Mouse (Mus musculus): ENCODE data around the gene Man2a1. TPM values are rescaled to one million over a fixed set of nuclear protein-coding genes. Genes with fewer than 3 reads are reported as not detected.

Man2a1 gene
- polyA plus RNA-seq (2012) = 0.03 TPM in 2 replicates

GRCm38 (mm10) chr17:64600372-64601090, at the start of gene Man2a1:
Gene Man2a1, plus strand, starts transcription at chr17:64600736.
- Histone ChIP-seq H3K4me1 (ENCODE audit: control insufficient read depth) (peaks cover 40% of the 10 kb centered on the region), H3K9me3 (ENCODE audit: control insufficient read depth, low read length) (no peaks in the 10 kb centered on the region), H3K4me3 (replicated peaks) (peak within 1 kb of the TSS; percentile 77), H3K36me3 (ENCODE audit: control insufficient read depth) (no peaks in the 10 kb centered on the region), H3K27me3 (ENCODE audit: control insufficient read depth) (peaks cover 12% of the 10 kb centered on the region)
- no peak for TF ChIP-seq TAL1 (IDR thresholded peaks at IDR 0.05; ENCODE audit: low read length)

- no peak for TF ChIP-seq GATA1 (IDR thresholded peaks at IDR 0.05; ENCODE audit: low read length)
- TF ChIP-seq TAL1 (IDR thresholded peaks at IDR 0.05; ENCODE audit: low read length) = no peak
- Histone ChIP-seq H3K36me3 (ENCODE audit: control insufficient read depth) (no peaks in the 10 kb centered on the region), H3K27me3 (ENCODE audit: control insufficient read depth) (no peaks in the 10 kb centered on the region), H3K4me1 (ENCODE audit: control insufficient read depth) (no peaks in the 10 kb centered on the region; the same call in 1 of the 2 replicates), H3K4me3 (replicated peaks) (no peak overlapping the region), H3K9me3 (ENCODE audit: control insufficient read depth, low read length) (no peaks in the 10 kb centered on the region)
Observed at GRCm38 (mm10) chr17:64553358-64553757, 47.2 kb upstream of the Man2a1 start.

DNA sequence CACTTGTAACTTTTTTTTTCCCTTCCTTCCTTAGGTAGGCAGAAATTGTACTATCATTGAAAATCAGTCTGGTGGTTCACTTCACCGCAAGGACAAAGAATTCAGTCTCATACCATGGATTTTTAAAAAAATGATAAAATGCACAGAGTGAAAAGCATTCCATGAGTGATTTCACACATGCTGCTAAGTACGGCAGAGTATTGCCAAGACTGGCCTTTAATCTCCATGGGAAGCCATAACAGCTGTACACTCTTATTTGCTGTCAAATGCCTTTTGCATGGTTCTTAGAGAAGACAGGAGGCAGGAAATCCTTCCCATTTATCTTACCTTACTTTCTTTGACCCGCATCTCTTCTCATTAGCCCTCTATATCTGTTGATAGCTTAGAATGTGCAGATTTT, 45.6 kb upstream of the Man2a1 start:
- Histone ChIP-seq H3K4me3 (replicated peaks) (no peak overlapping the region), H3K4me1 (ENCODE audit: control insufficient read depth) (peaks cover 5% of the 10 kb centered on the region), H3K27me3 (ENCODE audit: control insufficient read depth) (0 out of 2 replicates have a peak, but pooled peaks cover 2% of the 10 kb centered on the region), H3K9me3 (ENCODE audit: control insufficient read depth, low read length) (no peaks in the 10 kb centered on the region), H3K36me3 (ENCODE audit: control insufficient read depth) (no peaks in the 10 kb centered on the region)
- TF ChIP-seq GATA1 (IDR thresholded peaks at IDR 0.05; ENCODE audit: low read length) = no peak
- TF ChIP-seq TAL1 (IDR thresholded peaks at IDR 0.05; ENCODE audit: low read length) = no peak

DNA sequence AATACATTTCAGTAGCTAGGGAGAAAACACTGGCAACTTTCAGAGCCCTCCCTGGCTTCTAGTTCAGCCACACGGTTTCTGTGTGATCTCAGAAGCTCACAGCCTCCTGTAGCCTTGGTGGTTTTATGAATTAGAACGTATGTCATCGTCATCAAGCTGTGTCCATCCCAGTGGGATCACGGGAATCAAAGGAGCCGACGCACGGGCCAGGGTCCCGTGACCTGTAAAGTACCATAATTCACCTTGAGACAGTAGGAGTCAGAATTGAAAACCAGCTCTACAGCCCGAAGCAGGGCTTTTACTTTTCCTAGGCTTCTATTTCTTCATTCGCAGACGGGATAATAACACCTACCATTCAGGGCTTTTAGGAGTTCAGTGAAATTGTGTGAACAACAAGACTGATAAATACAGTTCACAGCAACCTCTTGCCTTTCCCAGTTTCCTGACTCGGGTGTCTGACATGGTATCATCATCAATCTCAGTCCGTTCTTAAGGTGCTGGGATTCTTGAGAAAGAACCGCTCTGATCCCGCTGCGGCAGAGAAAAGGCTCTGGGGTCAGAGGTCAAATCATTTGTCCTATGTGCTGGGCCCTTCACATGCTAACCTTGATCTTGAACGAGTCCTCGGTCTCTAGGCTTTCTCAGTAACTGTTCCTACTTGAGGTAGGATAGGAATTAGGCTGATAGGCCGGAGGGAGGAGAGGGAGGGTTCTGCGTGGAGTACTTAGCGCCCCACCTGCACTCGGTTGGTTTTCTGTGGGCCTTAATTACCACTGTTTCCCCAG, 43.7 kb upstream of the Man2a1 start:
- no peaks in the 10 kb centered on the region for H3K9me3 ChIP-seq (ENCODE audit: control insufficient read depth, low read length)
- peaks cover 5% of the 10 kb centered on the region for H3K4me1 ChIP-seq (ENCODE audit: control insufficient read depth)
- no peaks in the 10 kb centered on the region for H3K36me3 ChIP-seq (ENCODE audit: control insufficient read depth)
- H3K4me3 ChIP-seq (replicated peaks) = no peak overlapping the region
- 0 out of 2 replicates have a peak, but pooled peaks cover 2% of the 10 kb centered on the region for H3K27me3 ChIP-seq (ENCODE audit: control insufficient read depth)
- TF ChIP-seq GATA1 (IDR thresholded peaks at IDR 0.05; ENCODE audit: low read length) (no peak), TAL1 (IDR thresholded peaks at IDR 0.05; ENCODE audit: low read length) (no peak)

DNA sequence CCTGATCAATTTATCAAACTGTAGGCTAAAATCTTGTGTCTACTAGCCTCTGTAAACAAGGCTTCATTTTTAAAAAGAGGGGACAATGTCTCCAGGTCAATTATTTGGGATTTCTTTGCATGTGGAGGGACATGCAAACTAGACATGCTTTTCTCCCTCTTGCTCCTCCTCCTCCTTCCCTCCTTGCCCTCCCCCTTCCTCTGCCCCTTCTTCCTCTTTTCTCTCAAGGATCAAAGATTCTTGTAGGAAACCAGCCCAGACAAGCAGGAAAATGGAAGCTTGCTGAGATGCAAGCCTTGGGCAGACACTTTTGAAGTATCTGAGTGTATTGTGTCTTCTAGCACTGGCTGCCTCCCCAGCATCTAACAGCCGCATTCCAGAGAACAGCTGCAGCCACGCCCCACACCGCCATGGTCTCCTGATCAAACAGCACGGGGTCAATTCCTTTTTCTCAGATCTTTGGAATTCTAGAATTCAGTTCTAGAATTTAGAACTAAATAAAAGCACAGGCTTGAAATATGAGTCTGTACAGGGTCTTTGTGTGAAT, 41.5 kb upstream of the Man2a1 start:
- Histone ChIP-seq H3K27me3 (ENCODE audit: control insufficient read depth) (0 out of 2 replicates have a peak, but pooled peaks cover 2% of the 10 kb centered on the region), H3K36me3 (ENCODE audit: control insufficient read depth) (no peaks in the 10 kb centered on the region), H3K4me1 (ENCODE audit: control insufficient read depth) (peaks cover 5% of the 10 kb centered on the region), H3K4me3 (replicated peaks) (no peak overlapping the region), H3K9me3 (ENCODE audit: control insufficient read depth, low read length) (no peaks in the 10 kb centered on the region)
- no peak for TF ChIP-seq GATA1 (IDR thresholded peaks at IDR 0.05; ENCODE audit: low read length)

DNA sequence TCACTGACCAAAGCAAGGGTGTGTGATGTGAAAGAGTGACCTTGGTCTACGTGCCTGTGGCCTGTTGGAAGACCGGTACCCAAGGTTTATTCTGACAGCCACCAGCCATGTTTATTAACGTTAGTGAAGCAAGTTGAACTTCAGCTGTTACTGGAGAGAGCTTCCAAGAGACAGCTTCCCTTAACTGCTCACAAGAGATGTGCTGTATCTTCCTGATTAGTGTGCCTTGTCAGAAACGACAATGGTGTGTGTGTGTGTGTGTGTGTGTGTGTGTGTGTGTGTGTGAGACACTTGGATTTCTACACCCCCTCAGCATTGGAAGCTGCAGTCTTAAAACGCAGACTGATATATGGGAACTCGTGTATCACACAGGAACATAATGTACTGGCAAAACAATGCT, 34.1 kb upstream of the Man2a1 start:
- Histone ChIP-seq H3K9me3 (ENCODE audit: control insufficient read depth, low read length) (peaks cover 2% of the 10 kb centered on the region; the same call in 1 of the 2 replicates), H3K4me1 (ENCODE audit: control insufficient read depth) (peaks cover 28% of the 10 kb centered on the region), H3K27me3 (ENCODE audit: control insufficient read depth) (no peaks in the 10 kb centered on the region), H3K36me3 (ENCODE audit: control insufficient read depth) (no peaks in the 10 kb centered on the region), H3K4me3 (replicated peaks) (no peak overlapping the region)
- TF ChIP-seq TAL1 (IDR thresholded peaks at IDR 0.05; ENCODE audit: low read length) (no peak), GATA1 (IDR thresholded peaks at IDR 0.05; ENCODE audit: low read length) (no peak)

- TF ChIP-seq TAL1 (IDR thresholded peaks at IDR 0.05; ENCODE audit: low read length) = no peak
- TF ChIP-seq GATA1 (IDR thresholded peaks at IDR 0.05; ENCODE audit: low read length) = no peak
- no peaks in the 10 kb centered on the region for H3K36me3 ChIP-seq (ENCODE audit: control insufficient read depth)
- H3K9me3 ChIP-seq (ENCODE audit: control insufficient read depth, low read length) = peaks cover 2% of the 10 kb centered on the region; the same call in 1 of the 2 replicates
- peaks cover 28% of the 10 kb centered on the region for H3K4me1 ChIP-seq (ENCODE audit: control insufficient read depth)
- H3K27me3 ChIP-seq (ENCODE audit: control insufficient read depth) = no peaks in the 10 kb centered on the region
- H3K4me3 ChIP-seq (replicated peaks) = no peak overlapping the region
Observed at GRCm38 (mm10) chr17:64567546-64567945, 33.0 kb upstream of the Man2a1 start.

- no peak for TF ChIP-seq GATA1 (IDR thresholded peaks at IDR 0.05; ENCODE audit: low read length)
- TF ChIP-seq TAL1 (IDR thresholded peaks at IDR 0.05; ENCODE audit: low read length) = no peak
- H3K9me3 ChIP-seq (ENCODE audit: control insufficient read depth, low read length) = peaks cover 2% of the 10 kb centered on the region; the same call in 1 of the 2 replicates
- H3K36me3 ChIP-seq (ENCODE audit: control insufficient read depth) = no peaks in the 10 kb centered on the region
- H3K4me3 ChIP-seq (replicated peaks) = no peak overlapping the region
- H3K4me1 ChIP-seq (ENCODE audit: control insufficient read depth) = no peaks in the 10 kb centered on the region
- peaks cover 14% of the 10 kb centered on the region for H3K27me3 ChIP-seq (ENCODE audit: control insufficient read depth)
Observed at GRCm38 (mm10) chr17:64573981-64574380, 26.6 kb upstream of the Man2a1 start.

- Histone ChIP-seq H3K4me3 (replicated peaks) (no peak overlapping the region), H3K27me3 (ENCODE audit: control insufficient read depth) (peaks cover 27% of the 10 kb centered on the region), H3K4me1 (ENCODE audit: control insufficient read depth) (no peaks in the 10 kb centered on the region), H3K36me3 (ENCODE audit: control insufficient read depth) (no peaks in the 10 kb centered on the region), H3K9me3 (ENCODE audit: control insufficient read depth, low read length) (no peaks in the 10 kb centered on the region)
- TF ChIP-seq GATA1 (IDR thresholded peaks at IDR 0.05; ENCODE audit: low read length) (no peak), TAL1 (IDR thresholded peaks at IDR 0.05; ENCODE audit: low read length) (no peak)
Observed at GRCm38 (mm10) chr17:64575240-64575639, 25.3 kb upstream of the Man2a1 start.

All from erythroblast, embryonic 14.5 days (primary cell).